Mouse (Mus musculus) heart, adult 2 months (tissue): Measurements from ENCODE around the gene Ptma.

Experiments
- CTCF ChIP-seq: fragments of 200-600 bp; IDR thresholded peaks from 2 replicates; pipeline ENCODE4 v1.8.1; 2022; ENCODE audit warnings: antibody characterized with exemption, mild to moderate bottlenecking, moderate library complexity
- EP300 ChIP-seq: fragments of 200-500 bp; IDR thresholded peaks from 2 replicates; pipeline ENCODE4 v1.6.1; 2011; ENCODE audit warnings: low read depth, low read length, control low read depth; ENCODE audit not compliant: insufficient read depth
- POLR2A ChIP-seq: fragments of 200-500 bp; IDR thresholded peaks from 2 replicates; pipeline ENCODE4 v1.6.1; 2011; ENCODE audit warnings: mild to moderate bottlenecking, low read depth, low read length, control low read depth; ENCODE audit not compliant: insufficient read depth

GRCm38 (mm10) chr1:86487295-86487907 is 39.1 kb upstream of the Ptma start:
- no peak for TF ChIP-seq CTCF
- TF ChIP-seq POLR2A: peak; percentile 99
- peak; percentile 93 for TF ChIP-seq EP300
